ENCODE assay signal across 28 mouse cellular contexts in genomic region chr7:99734612-99735011, GRCm38 (mm10). TPM values are rescaled to one million over a fixed set of nuclear protein-coding genes. Genes with fewer than 3 reads are reported as not detected.
A peak's percentile ranks its signal among the peaks of the same experiment; 100 is the strongest.
DNase-seq lines count a peak whose midpoint lies in the region; ATAC-seq and TF ChIP-seq lines count a peak whose summit lies in the region.
"Had no signal": no experiment of that assay in that cellular context is flagged by ENCODE, and none has a peak within 500 bp of the region (broad histone marks: within the 10 kb centered on the region; RNA-seq: fewer than 3 reads in every experiment).

No protein-coding gene starts in this region.

- WGBS in liver, embryonic 12.5 days (ENCODE audit: insufficient replicate concordance): 40% methylated on average over 2 of the region's 2 CpGs

- H3K36me3 ChIP-seq in liver, embryonic 12.5 days: no peaks in the 10 kb centered on the region
- peaks cover 0 to 2% of the 10 kb centered on the region in 2 experiments; a peak in 2 of 4 replicates for H3K36me3 ChIP-seq in MEL (ENCODE audit: control insufficient read depth in 1 of 2, insufficient read depth in 2 of 2, low read length in 2 of 2)
- H3K36me3 ChIP-seq: embryonic facial prominence, embryonic 13.5 days; forebrain, embryonic 12.5 days; G1E; hindbrain, embryonic 12.5 days had no signal

- DNase-seq in liver: no peak
- peak; percentile 10 for DNase-seq in MEL (ENCODE audit: low read depth, low spot score)
- DNase-seq in heart, adult 8-10 months (ENCODE audit: low spot score): peak; percentile 38
- peak; percentile 49 for DNase-seq in heart, postnatal 25 days (ENCODE audit: low spot score)
- DNase-seq in kidney, postnatal 36 days: no peak
- DNase-seq in right cerebral cortex, postnatal 10 days (ENCODE audit: low spot score in 2 of 2): no peak
- DNase-seq: adrenal gland, postnatal 10 days; B cell, adult 2 months; cerebellum, adult 11 months; cerebellum, adult 8-10 months; cerebellum, postnatal 14 days; gastrocnemius, postnatal 10 days; kidney, adult 11 months had no signal

- no peak for TF ChIP-seq RAD21 in MEL (IDR thresholded peaks at IDR 0.05; ENCODE audit: low read depth, low read length)

- no peaks in the 10 kb centered on the region for H3K79me2 ChIP-seq in MEL (ENCODE audit: control insufficient read depth, insufficient read depth, low read length, poor library complexity)

- H3K4me2 ChIP-seq in liver, embryonic 12.5 days: no peak overlapping the region
- H3K4me2 ChIP-seq: embryonic facial prominence, embryonic 13.5 days; forebrain, embryonic 12.5 days; hindbrain, embryonic 12.5 days had no signal

- ATAC-seq in liver, embryonic 12.5 days: peak; percentile 62; the same call in 1 of the 2 replicates
- ATAC-seq: CD4-positive, CD25-positive, alpha-beta regulatory T cell, adult 4 months; forebrain, embryonic 16.5 days; hindbrain, postnatal 0 days had no signal

- peaks cover 12% of the 10 kb centered on the region for H3K4me1 ChIP-seq in liver, embryonic 12.5 days
- H3K4me1 ChIP-seq in MEL (ENCODE audit: control insufficient read depth in 1 of 2, insufficient read depth in 2 of 2, low read length in 2 of 2): 0 out of 4 replicates have a peak, but pooled peaks cover 0 to 3% of the 10 kb centered on the region in 2 experiments
- H3K4me1 ChIP-seq: hindbrain, embryonic 12.5 days had no signal

- no peak overlapping the region for H3K27ac ChIP-seq in liver, embryonic 12.5 days
- H3K27ac ChIP-seq in MEL (ENCODE audit: control insufficient read depth, low read depth, low read length): no peak overlapping the region
- H3K27ac ChIP-seq: embryonic facial prominence, embryonic 13.5 days; forebrain, embryonic 12.5 days; hindbrain, embryonic 12.5 days; hindbrain, postnatal 0 days had no signal

- no peaks in the 10 kb centered on the region; the same call in 1 of the 2 replicates for H3K27me3 ChIP-seq in liver, embryonic 12.5 days (replicated peaks)
- H3K27me3 ChIP-seq in MEL (ENCODE audit: control insufficient read depth in 1 of 2, insufficient read depth in 2 of 2, low read length in 2 of 2): peaks cover 0 to 3% of the 10 kb centered on the region in 2 experiments; a peak in 2 of 4 replicates
- H3K27me3 ChIP-seq: embryonic facial prominence, embryonic 13.5 days; forebrain, embryonic 12.5 days; hindbrain, embryonic 12.5 days had no signal

- TF ChIP-seq POLR2A in MEL (IDR thresholded peaks at IDR 0.05; ENCODE audit: control insufficient read depth in 1 of 2, insufficient read depth in 1 of 2, low read depth in 1 of 2, low read length in 2 of 2, poor library complexity in 1 of 2): no peak

- no peak overlapping the region for H3K4me3 ChIP-seq in liver, embryonic 12.5 days
- no peak overlapping the region for H3K4me3 ChIP-seq in MEL (ENCODE audit: control insufficient read depth in 1 of 2, insufficient read depth in 1 of 2, low read depth in 2 of 2, low read length in 2 of 2)
- H3K4me3 ChIP-seq: embryonic facial prominence, embryonic 13.5 days; forebrain, embryonic 12.5 days; hindbrain, embryonic 12.5 days had no signal

- no peak overlapping the region for H3K9ac ChIP-seq in liver, embryonic 12.5 days
- no peak overlapping the region for H3K9ac ChIP-seq in MEL (ENCODE audit: control insufficient read depth, low read depth, low read length, poor library complexity, severe bottlenecking)
- H3K9ac ChIP-seq: embryonic facial prominence, embryonic 13.5 days; forebrain, embryonic 12.5 days; hindbrain, embryonic 12.5 days had no signal

- intact Hi-C loops in heart, postnatal 25 days (cut with DNase I): no loop called here

- H3K9me3 ChIP-seq in liver, embryonic 12.5 days (replicated peaks): no peaks in the 10 kb centered on the region
- no peaks in the 10 kb centered on the region for H3K9me3 ChIP-seq in MEL (replicated peaks; ENCODE audit: insufficient read depth, low read length)
- H3K9me3 ChIP-seq: embryonic facial prominence, embryonic 13.5 days; forebrain, embryonic 12.5 days; G1E; hindbrain, embryonic 12.5 days had no signal

- peak in 1 of 2 experiments; percentile 48; a peak in 2 of 4 replicates for TF ChIP-seq EP300 in MEL (IDR thresholded peaks at IDR 0.05; ENCODE audit: low read depth in 1 of 2, low read length in 2 of 2)

- no peak for TF ChIP-seq CTCF in MEL (IDR thresholded peaks at IDR 0.05 in 2 of 3, conservative IDR thresholded peaks at IDR 0.05 in 1 of 3; ENCODE audit: control insufficient read depth in 1 of 3, insufficient read depth in 1 of 3, low read depth in 2 of 3, low read length in 3 of 3, poor library complexity in 1 of 3, severe bottlenecking in 1 of 3)

TF ChIP-seq in MEL, 35 proteins besides CTCF, POLR2A, EP300 and RAD21:
- TF ChIP-seq KAT2A (conservative IDR thresholded peaks at IDR 0.05; ENCODE audit: low read depth, low read length): no peak
- no peak for TF ChIP-seq MAZ (IDR thresholded peaks at IDR 0.05; ENCODE audit: low read depth, low read length)
- TF ChIP-seq TCF12 (IDR thresholded peaks at IDR 0.05; ENCODE audit: low read depth, low read length): 0 out of 2 replicates have a peak, but pooled peaks have one; percentile 12
- TF ChIP-seq GATA1 (IDR thresholded peaks at IDR 0.05; ENCODE audit: low read depth, low read length): peak; percentile 29; the same call in 1 of the 2 replicates

RNA-seq across cellular contexts. Expression of gene Olfr520, which starts 4.5 kb away (rescaled TPM):
- not detected in 2 replicates for polyA plus RNA-seq in liver, embryonic 12.5 days (2016; fragmentation: Nextera tagmentation; extraction: Ambion mirVana)
- not detected in 2 replicates for total RNA-seq in MEL (2012; rRNA removed)
- not detected for polyA plus RNA-seq in MEL (2012; ENCODE audit: insufficient read depth in 1 of 2, insufficient read length in 2 of 2, low read depth in 1 of 2, low replicate concordance in 2 of 2, missing spikeins in 1 of 2)
- total RNA-seq in heart, adult 8-10 months (2022): under 1 TPM in 1 of 4 experiments, not detected in 3; 0.44 TPM
- not detected for total RNA-seq in heart, postnatal 25 days (2021)
- total RNA-seq: adrenal gland, postnatal 10 days; adrenal gland, postnatal 4 days; gastrocnemius, postnatal 10 days; hindbrain, postnatal 0 days had no signal
- polyA plus RNA-seq: CD4-positive, CD25-positive, alpha-beta regulatory T cell, adult 4 months; embryonic facial prominence, embryonic 13.5 days; forebrain, embryonic 12.5 days; forebrain, embryonic 16.5 days; G1E; heart, embryonic 14.5 days; hindbrain, embryonic 12.5 days; hindbrain, postnatal 0 days; intestine, embryonic 14.5 days had no signal

RNA-seq across cellular contexts. Expression of gene Slco2b1, which starts 23.5 kb away (rescaled TPM):
- polyA plus RNA-seq in liver, embryonic 12.5 days (2016; fragmentation: Nextera tagmentation; extraction: Ambion mirVana): 0.29 and 0.45 TPM in 2 replicates
- total RNA-seq in MEL (2012; rRNA removed): not detected in 2 replicates
- polyA plus RNA-seq in MEL (2012; ENCODE audit: insufficient read depth in 1 of 2, insufficient read length in 2 of 2, low read depth in 1 of 2, low replicate concordance in 2 of 2, missing spikeins in 1 of 2): under 1 TPM in 1 of 2 experiments, not detected in 1; 0.06 TPM
- total RNA-seq in heart, adult 8-10 months (2022): 1 to 10 TPM; 8.3 to 9.1 (median 8.9) TPM
- total RNA-seq in heart, postnatal 25 days (2021): 1 to 10 TPM; 7.2 to 8.1 TPM

RNA-seq across cellular contexts. Expression of gene Olfr521, which starts 28.7 kb away (rescaled TPM):
- not detected in 2 replicates for polyA plus RNA-seq in liver, embryonic 12.5 days (2016; fragmentation: Nextera tagmentation; extraction: Ambion mirVana)
- not detected in 2 replicates for total RNA-seq in MEL (2012; rRNA removed)
- polyA plus RNA-seq in MEL (2012; ENCODE audit: insufficient read depth in 1 of 2, insufficient read length in 2 of 2, low read depth in 1 of 2, low replicate concordance in 2 of 2, missing spikeins in 1 of 2): not detected
- not detected for total RNA-seq in heart, adult 8-10 months (2022)
- not detected for total RNA-seq in heart, postnatal 25 days (2021)
- total RNA-seq: adrenal gland, postnatal 10 days; adrenal gland, postnatal 4 days; gastrocnemius, postnatal 10 days; gastrocnemius, postnatal 4 days; heart, postnatal 14 days; hindbrain, postnatal 0 days had no signal
- polyA plus RNA-seq: brain, embryonic 14.5 days; CD4-positive, CD25-positive, alpha-beta regulatory T cell, adult 4 months; embryonic facial prominence, embryonic 13.5 days; forebrain, embryonic 12.5 days; forebrain, embryonic 16.5 days; frontal cortex, adult 2 months; G1E; heart, embryonic 14.5 days; hindbrain, embryonic 12.5 days; hindbrain, postnatal 0 days; intestine, embryonic 14.5 days had no signal

Comparison
In these comparisons a context has a peak if more than half of its experiments do, and no peak if none do; other contexts are left out.
1. DNase-seq: peak in MEL (single experiment), heart, adult 8-10 months (single experiment) and heart, postnatal 25 days (single experiment); none in liver (single experiment), kidney, postnatal 36 days (0 of 2) and right cerebral cortex, postnatal 10 days (0 of 2).